Mouse (Mus musculus): Measurements from ENCODE around the gene Tcam1.

Gene Tcam1

DNA sequence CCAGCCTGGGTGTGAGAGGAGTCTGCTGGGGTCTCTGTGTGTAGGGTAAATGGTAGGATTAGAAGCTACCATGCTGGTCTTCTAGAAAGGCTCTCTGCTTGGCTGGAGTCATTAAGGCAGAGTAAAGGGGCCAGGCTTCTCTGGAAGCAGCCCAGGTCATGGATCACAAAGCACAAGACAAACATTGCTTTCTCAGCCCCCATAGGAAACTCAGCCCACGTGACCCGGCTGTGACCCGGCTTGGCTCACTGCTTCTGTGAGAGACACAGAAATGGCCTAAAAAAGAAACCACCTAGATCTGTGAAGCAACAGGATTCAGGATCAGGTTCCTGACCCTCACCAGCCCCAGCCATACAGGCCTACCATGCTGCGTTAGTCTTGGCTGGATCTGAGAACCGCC lies 48.4 kb downstream of the Tcam1 start:
- no peak for DNase-seq

DNA sequence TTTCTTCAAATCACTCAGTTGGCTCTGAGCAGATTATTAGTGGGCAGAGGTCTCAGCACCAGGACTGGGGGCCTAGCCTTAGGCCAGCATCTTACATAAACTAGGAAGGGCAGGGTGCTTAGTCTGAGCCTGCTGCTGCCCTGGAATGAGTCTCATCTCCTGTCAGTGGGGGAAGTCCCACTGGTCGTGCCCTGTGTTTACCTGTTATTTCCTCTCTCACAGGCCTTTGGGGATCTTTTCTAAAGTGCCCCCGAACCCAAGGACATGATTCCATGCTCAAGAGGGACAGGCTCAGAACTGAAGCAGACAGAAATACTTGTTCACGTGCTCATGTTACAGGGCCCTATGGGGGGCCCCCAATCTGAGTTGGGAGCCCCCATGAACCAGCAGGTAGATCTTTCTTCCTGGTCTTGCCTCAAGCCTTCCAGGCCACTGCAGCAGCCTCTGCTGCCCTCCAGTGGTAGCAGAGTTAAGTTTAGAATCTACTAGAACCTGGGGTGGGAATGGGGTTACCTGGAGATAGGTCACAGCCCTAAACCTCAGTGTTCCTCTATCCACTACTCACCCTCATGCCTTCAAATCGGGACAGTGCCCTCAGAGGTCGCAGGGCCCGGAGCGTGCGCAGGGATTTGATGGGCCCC lies 49.2 kb downstream of the Tcam1 start:
- DNase-seq: peak; percentile 84

GRCm38 (mm10) chr11:106326475-106326874 lies 50.0 kb downstream of the Tcam1 start:
- no peak for DNase-seq

- DNase-seq: no peak
Observed at GRCm38 (mm10) chr11:106328521-106328920, 52.0 kb downstream of the Tcam1 start.

GRCm38 (mm10) chr11:106329128-106329527 lies 52.7 kb downstream of the Tcam1 start:
- no peak for DNase-seq

GRCm38 (mm10) chr11:106329682-106330081 lies 53.2 kb downstream of the Tcam1 start:
- peak; percentile 73 for DNase-seq

- DNase-seq: no peak
Observed at GRCm38 (mm10) chr11:106332458-106332857, 56.0 kb downstream of the Tcam1 start.

GRCm38 (mm10) chr11:106334066-106334465 lies 57.6 kb downstream of the Tcam1 start:
- DNase-seq: no peak

- DNase-seq: no peak
Observed at GRCm38 (mm10) chr11:106338029-106338428, 61.6 kb downstream of the Tcam1 start.
